Mouse (Mus musculus) cerebellum, adult 11 months (tissue): ENCODE measurements around the gene Tgtp2.
"Not testable (repeated sequence)": the region's sequence is repeated elsewhere in the genome, so short reads cannot be mapped to it uniquely, and the experiment has no call there.

Experiments used
- DNase-seq: peaks from one replicate; pipeline ENCODE4 v3.0.0; 2022

The Tgtp2 gene

GRCm38 (mm10) chr11:49063713-49064469 is at the start of gene Tgtp2:
TSS of gene Tgtp2 (minus strand) at chr11:49064206.
- DNase-seq = not testable (repeated sequence)

GRCm38 (mm10) chr11:49112624-49113219 is 48.7 kb upstream of the Tgtp2 start:
- DNase-seq = no peak

DNA sequence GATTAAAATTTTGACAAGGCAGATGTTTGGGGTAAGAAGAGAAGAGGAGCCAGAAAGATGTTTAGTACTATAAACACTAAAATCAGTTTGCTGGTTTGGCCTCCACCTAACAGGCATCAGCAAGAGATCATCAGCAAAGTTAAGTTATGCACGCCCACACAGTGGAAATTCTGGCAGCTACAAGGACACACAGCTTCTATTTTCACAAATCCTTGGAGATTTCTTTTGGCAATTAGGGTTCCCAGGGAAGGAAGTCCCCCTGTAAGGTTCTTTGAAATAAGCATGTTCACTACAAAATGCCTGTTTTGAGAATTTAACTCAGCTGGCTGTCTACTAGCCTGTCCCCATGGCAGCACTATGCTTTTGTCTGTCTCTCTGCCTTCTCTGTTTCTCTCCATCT is 47.0 kb upstream of the Tgtp2 start:
- no peak for DNase-seq

GRCm38 (mm10) chr11:49108833-49109232 is 44.8 kb upstream of the Tgtp2 start:
- no peak for DNase-seq

DNA sequence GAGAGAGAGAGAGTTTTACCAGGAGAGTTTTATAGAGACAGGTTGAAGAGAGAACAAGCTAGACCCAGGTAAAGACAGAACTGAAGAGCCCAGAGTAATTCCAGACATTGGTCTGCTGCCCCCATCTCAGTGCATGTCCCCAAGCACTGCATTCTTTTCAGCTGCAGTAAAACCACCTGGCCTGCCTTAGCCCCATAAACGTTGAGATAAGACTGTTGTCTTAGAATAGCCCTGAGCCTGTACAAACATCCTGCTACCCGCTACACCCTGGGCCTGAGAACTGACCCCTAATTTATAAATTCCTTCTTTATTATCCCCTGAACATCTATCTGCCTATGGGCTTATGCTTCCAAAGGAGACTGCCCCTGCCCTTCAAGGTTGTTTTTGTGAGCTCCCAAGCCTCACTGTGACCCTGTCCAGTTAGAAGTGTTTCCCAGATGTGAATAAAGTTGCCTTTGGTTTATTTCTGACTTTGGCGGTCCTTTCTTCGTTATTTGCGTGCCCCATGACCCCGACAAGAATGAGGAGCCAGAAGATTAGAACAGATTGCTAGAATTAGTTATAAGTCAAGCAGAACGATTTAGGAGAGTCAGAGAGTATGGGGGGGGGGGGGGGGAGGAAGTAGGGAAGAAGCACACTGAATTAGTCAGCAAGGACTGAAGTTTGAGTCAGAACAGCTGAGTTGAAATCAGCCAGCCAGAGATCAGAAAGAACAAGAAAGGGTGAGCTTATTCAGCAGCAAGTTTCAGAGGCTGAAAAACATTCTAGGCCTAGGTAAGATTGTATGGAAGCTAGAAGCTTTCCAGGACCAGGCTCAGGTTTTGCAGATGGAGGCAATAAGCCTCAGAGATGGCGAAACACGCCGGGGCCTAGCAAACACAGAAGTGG is 43.9 kb upstream of the Tgtp2 start:
- no peak for DNase-seq

- no peak for DNase-seq
These were observed 41.7 kb upstream of the Tgtp2 start for GRCm38 (mm10) chr11:49105752-49106151.

GRCm38 (mm10) chr11:49103047-49103693 is 39.2 kb upstream of the Tgtp2 start:
- peak; percentile 70 for DNase-seq

- DNase-seq = no peak
These were observed 37.5 kb upstream of the Tgtp2 start for GRCm38 (mm10) chr11:49101500-49101899.

DNA sequence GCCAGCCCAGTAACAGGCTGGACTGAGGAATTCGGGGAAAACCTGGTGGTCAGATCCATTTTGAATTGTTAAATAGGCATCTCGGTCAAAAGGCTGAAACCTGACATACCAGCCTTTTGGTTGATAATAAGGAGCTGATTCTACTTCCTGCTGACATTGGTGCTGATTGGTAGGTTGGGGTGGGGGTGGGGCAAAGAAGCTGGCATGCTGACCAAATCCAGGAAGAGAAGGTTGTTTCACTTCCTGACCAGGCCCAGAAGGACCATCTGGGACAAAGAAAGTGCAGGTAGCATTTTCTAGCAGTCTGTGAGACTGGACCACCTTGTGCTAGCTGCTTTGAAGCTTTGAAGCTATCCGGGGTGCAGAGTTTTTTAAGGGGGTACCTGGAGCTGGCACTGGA is 36.4 kb upstream of the Tgtp2 start:
- no peak for DNase-seq

DNA sequence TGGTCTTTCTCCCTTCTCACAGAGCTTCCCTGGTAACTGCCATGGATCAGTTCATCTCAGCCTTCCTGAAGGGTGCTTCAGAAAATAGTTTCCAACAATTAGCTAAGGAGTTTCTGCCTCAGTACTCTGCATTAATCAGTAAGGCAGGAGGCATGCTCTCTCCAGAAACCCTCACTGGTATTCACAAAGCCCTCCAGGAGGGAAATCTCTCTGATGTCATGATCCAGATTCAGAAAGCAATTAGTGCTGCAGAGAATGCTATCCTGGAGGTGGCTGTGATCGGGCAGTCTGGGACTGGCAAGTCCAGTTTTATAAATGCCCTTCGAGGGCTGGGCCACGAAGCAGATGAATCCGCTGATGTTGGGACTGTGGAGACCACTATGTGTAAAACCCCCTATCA is 31.4 kb upstream of the Tgtp2 start:
- no peak for DNase-seq

GRCm38 (mm10) chr11:49093861-49094660 is 30.1 kb upstream of the Tgtp2 start:
- DNase-seq = no peak

DNA sequence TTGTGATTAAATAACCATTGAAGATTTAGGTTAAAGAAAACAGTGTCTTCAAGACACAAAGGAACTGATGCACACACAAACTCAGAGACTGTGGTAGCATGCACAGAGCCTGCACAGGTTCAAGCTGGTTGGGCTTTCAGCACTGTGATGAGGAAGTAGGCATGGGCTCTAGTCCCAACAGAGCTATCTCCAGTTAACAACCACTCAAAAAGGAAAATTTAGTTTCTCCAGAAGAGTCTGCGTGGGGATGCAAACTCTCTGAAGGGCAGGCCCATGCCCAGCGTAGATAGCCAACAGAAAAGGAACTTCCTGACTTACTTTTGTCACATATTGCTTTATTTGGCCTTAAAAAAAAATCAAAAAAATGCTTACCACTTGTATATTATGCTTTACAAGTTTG is 28.8 kb upstream of the Tgtp2 start:
- no peak for DNase-seq

DNA sequence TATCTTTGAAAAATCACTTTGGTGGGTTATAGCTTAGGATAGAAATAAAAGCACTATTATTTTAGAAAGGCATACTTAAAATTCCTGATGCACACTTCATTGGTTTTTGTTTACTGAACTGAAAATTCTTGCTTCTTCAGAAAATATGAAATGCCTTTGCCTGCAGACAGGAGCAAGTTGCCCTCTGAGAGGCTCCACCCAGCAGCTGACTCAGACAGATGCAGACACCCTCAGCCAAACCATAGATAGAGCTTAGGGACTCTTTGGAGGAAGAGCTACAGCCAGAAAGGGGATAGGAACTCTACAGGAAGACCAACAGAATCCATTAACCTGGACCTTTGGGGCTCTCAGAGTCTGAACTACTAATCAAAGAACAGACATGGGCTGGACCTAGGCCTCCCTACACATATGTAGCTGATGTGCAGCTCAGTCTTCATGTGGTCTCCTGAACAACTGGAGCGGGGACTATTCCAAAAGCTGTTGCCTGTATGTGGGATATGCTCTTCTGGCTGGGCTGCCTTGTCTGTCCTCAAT is 28.1 kb upstream of the Tgtp2 start:
- no peak for DNase-seq

- DNase-seq = no peak
These were observed 27.2 kb upstream of the Tgtp2 start for GRCm38 (mm10) chr11:49091171-49091570.

GRCm38 (mm10) chr11:49090551-49090950 is 26.5 kb upstream of the Tgtp2 start:
- DNase-seq = no peak

GRCm38 (mm10) chr11:49089735-49090507 is 25.9 kb upstream of the Tgtp2 start:
- DNase-seq = no peak

DNA sequence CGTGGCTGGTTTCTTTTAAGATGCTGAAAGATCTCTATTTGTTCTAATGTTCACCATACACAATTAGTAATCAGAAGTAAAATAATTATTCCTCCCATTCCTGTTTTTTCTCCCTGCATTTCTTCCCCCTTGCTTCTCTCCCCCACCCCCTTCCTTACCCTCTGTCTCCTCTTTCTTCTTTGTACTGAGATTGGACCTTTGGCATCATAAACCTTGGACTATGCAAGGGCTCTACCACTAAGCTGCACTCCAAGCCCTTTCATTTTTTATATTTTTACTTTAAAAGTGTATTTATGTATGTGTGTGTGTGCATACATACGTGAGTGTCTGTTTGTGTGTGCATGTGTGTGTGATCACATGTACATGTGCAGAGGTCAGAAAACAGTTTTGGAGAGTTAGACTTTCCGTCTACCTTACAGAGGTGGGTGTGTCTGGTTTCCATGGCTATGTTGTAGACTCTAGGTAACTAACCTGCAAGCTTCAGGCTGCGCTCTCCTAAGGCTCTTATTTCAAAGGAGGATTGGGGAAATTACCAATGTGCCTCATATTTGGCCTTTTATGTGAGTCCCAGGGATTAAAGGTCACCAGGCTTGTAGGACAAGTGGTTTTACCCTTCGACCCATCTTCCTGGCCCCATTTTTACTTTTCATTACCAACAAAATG is 25.1 kb upstream of the Tgtp2 start:
- DNase-seq = no peak

- DNase-seq = no peak
These were observed 24.0 kb upstream of the Tgtp2 start for GRCm38 (mm10) chr11:49087830-49088616.

GRCm38 (mm10) chr11:49086858-49087361 is 22.9 kb upstream of the Tgtp2 start:
- no peak for DNase-seq

DNA sequence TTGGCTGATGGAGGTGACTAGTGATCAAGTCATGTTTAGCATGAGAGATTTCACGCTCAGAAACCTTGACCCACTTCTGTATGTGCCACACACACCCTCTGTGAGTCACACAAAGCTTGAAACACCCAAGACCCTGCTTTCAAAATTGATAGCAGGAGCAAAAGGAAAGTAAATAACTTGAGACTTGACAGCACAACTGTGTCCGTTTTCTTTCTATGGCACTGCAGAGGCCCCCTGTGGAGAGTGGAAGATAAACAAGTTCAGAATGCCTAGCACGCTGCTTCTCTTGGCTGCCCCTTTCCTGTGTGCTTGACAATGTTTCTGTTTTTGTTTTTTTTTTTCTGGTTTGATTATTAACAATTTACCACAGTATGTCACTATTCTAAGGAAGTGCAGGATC is 20.9 kb upstream of the Tgtp2 start:
- no peak for DNase-seq
